Mouse (Mus musculus) brain, embryonic 14.5 days (tissue): Measurements from ENCODE around the gene Rps11.

Source experiments
- CTCF ChIP-seq: fragments of 200-500 bp; IDR thresholded peaks from 2 replicates; pipeline ENCODE4 v1.5.1; 2012; ENCODE audit warnings: inconsistent platforms, mild to moderate bottlenecking, moderate library complexity, borderline replicate concordance; ENCODE audit not compliant: insufficient read depth, insufficient read length; ENCODE audit errors: extremely low read depth
- POLR2A ChIP-seq: fragments of 200-500 bp; IDR thresholded peaks from 2 replicates; pipeline ENCODE4 v1.6.1; 2012; ENCODE audit warnings: mild to moderate bottlenecking, inconsistent platforms, borderline replicate concordance; ENCODE audit not compliant: poor library complexity, insufficient read depth, insufficient read length, severe bottlenecking; ENCODE audit errors: extremely low read depth

DNA sequence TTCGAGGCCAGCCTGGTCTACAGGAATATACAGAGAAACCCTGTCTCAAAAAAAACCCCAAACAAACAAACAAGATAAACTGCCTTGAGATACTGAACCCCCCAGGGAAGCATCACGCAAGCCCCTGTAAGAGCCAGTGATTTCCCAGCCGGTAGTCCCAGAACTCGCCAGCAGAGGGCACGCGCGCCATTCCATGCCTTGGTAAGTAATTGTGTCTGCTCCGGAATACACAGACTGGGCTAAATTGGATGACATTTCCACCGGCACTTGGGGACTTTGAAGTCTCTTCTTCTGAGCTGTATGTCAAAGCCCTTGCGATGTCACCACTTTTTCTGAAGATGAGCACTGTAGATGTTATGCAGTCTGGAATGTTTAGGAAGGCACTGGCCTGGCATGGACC is 44.4 kb downstream of the Rps11 start:
- peak; percentile 97 for TF ChIP-seq CTCF
- TF ChIP-seq POLR2A, result no peak
